9 mouse cellular contexts compared by ENCODE assay signal in the genomic region with DNA sequence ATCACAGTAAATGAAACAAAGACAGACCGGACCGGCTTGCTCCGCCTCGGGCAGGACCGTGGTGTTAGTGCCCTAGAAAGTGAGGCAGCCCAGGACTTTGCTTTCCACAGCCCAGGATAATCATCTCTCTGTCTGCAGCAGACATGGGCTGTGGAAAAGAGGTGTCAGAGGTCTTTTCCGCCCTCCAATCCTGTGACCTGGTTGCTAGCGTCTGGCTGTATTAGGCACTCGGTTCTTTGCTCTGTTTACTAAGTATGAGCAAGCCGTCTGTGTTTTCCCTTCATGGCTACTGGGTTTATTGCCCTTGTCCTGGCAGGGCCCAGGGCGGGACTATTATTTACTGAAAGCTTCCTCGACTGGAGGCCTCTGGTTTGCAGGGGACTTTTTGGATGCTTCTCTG.
DNase-seq lines count a peak whose midpoint lies in the region; ATAC-seq and TF ChIP-seq lines count a peak whose summit lies in the region.
"Had no signal": no experiment of that assay in that cellular context is flagged by ENCODE, and none has a peak within 500 bp of the region (broad histone marks: within the 10 kb centered on the region; RNA-seq: fewer than 3 reads in every experiment).

No protein-coding gene starts in this region.

- H3K36me3 ChIP-seq in E14TG2a.4 (ENCODE audit: insufficient read depth, low read length): no peaks in the 10 kb centered on the region
- no peaks in the 10 kb centered on the region for H3K36me3 ChIP-seq in heart, postnatal 0 days (replicated peaks; ENCODE audit: control insufficient read depth, insufficient read depth, low read length)
- no peaks in the 10 kb centered on the region for H3K36me3 ChIP-seq in liver, embryonic 13.5 days
- H3K36me3 ChIP-seq in thymus, adult 2 months (ENCODE audit: control insufficient read depth, insufficient read depth, low read length): no peaks in the 10 kb centered on the region

- TF ChIP-seq CTCF in E14TG2a.4 (conservative IDR thresholded peaks at IDR 0.05; ENCODE audit: low read length): no peak
- no peak for TF ChIP-seq CTCF in heart, postnatal 0 days (IDR thresholded peaks at IDR 0.05; ENCODE audit: low read depth)
- no peak for TF ChIP-seq CTCF in thymus, adult 2 months (IDR thresholded peaks at IDR 0.05; ENCODE audit: borderline replicate concordance, control insufficient read depth, extremely low read depth, insufficient read depth, low read length, poor library complexity)

- 35% methylated on average over 11 of the region's 11 CpGs for WGBS in heart, postnatal 0 days
- 42% methylated on average over 11 of the region's 11 CpGs for WGBS in liver, embryonic 13.5 days (ENCODE audit: insufficient replicate concordance)
- 79% methylated on average over 11 of the region's 11 CpGs for WGBS in thymus, adult 2 months

- H3K4me2 ChIP-seq in heart, postnatal 0 days (ENCODE audit: low read depth, low read length): peak overlapping the region; percentile 37; the same call in 1 of the 2 replicates
- peak overlapping the region; percentile 12; the same call in 1 of the 2 replicates for H3K4me2 ChIP-seq in liver, embryonic 13.5 days

- peak; percentile 53; the same call in 1 of the 2 replicates for ATAC-seq in heart, postnatal 0 days (ENCODE audit: insufficient read depth, low read depth)
- ATAC-seq in liver, embryonic 13.5 days (ENCODE audit: low read depth): no peak

- no peak for TF ChIP-seq EP300 in heart, postnatal 0 days (IDR thresholded peaks at IDR 0.05; ENCODE audit: low read depth)

- peaks cover 7% of the 10 kb centered on the region; the same call in 1 of the 2 replicates for H3K9me3 ChIP-seq in E14TG2a.4 (ENCODE audit: low read length)
- H3K9me3 ChIP-seq in heart, postnatal 0 days (replicated peaks; ENCODE audit: control insufficient read depth, low read length): no peaks in the 10 kb centered on the region; the same call in 1 of the 2 replicates
- no peaks in the 10 kb centered on the region for H3K9me3 ChIP-seq in liver, embryonic 13.5 days (replicated peaks)

- H3K4me1 ChIP-seq in E14TG2a.4 (replicated peaks; ENCODE audit: low read depth, low read length): no peaks in the 10 kb centered on the region
- H3K4me1 ChIP-seq in heart, postnatal 0 days (ENCODE audit: control insufficient read depth, insufficient read depth): peaks cover 8% of the 10 kb centered on the region; the same call in 1 of the 2 replicates
- H3K4me1 ChIP-seq in liver, embryonic 13.5 days (replicated peaks): 0 out of 2 replicates have a peak, but pooled peaks cover 4% of the 10 kb centered on the region
- H3K4me1 ChIP-seq in thymus, adult 2 months (replicated peaks; ENCODE audit: control insufficient read depth, insufficient read depth, low read length): peaks cover 3% of the 10 kb centered on the region; the same call in 1 of the 2 replicates

- peak; percentile 47 for DNase-seq in ZHBTc4 (ENCODE audit: low read depth, low spot score)
- peak; percentile 11 for DNase-seq in heart, postnatal 0 days (ENCODE audit: low spot score)
- no peak for DNase-seq in liver, embryonic 13.5 days
- DNase-seq in thymus, postnatal 4 days: no peak
- DNase-seq in cerebellum, postnatal 4 days (ENCODE audit: low spot score in 2 of 2): no peak
- DNase-seq in layer of hippocampus, adult 11-12 months (ENCODE audit: low spot score): no peak
- DNase-seq in thymus, adult 2 months: no peak

- 0 out of 2 replicates have a peak overlapping the region, but pooled peaks have one; percentile 30 for H3K9ac ChIP-seq in heart, postnatal 0 days (replicated peaks; ENCODE audit: low read depth, low read length)
- no peak overlapping the region for H3K9ac ChIP-seq in liver, embryonic 13.5 days
- H3K9ac ChIP-seq: liver, embryonic 14.5 days had no signal

- H3K4me3 ChIP-seq in E14TG2a.4 (replicated peaks; ENCODE audit: low read length): peak overlapping the region; percentile 26; the same call in 1 of the 2 replicates
- 0 out of 2 replicates have a peak overlapping the region, but pooled peaks have one; percentile 2 for H3K4me3 ChIP-seq in heart, postnatal 0 days (ENCODE audit: low read depth, low read length)
- no peak overlapping the region for H3K4me3 ChIP-seq in liver, embryonic 13.5 days (replicated peaks)
- no peak overlapping the region for H3K4me3 ChIP-seq in thymus, adult 2 months (ENCODE audit: control insufficient read depth, insufficient read depth, low read length)

- H3K27me3 ChIP-seq in E14TG2a.4 (ENCODE audit: insufficient read depth, low read length): no peaks in the 10 kb centered on the region
- H3K27me3 ChIP-seq in heart, postnatal 0 days (ENCODE audit: control insufficient read depth, insufficient read depth, low read length): no peaks in the 10 kb centered on the region
- no peaks in the 10 kb centered on the region for H3K27me3 ChIP-seq in liver, embryonic 13.5 days
- no peaks in the 10 kb centered on the region for H3K27me3 ChIP-seq in thymus, adult 2 months (ENCODE audit: control insufficient read depth, insufficient read depth, low read length)

- peak overlapping the region; percentile 70 for H3K27ac ChIP-seq in heart, postnatal 0 days (ENCODE audit: low read depth)
- H3K27ac ChIP-seq in liver, embryonic 13.5 days: no peak overlapping the region
- H3K27ac ChIP-seq in thymus, adult 2 months (ENCODE audit: control insufficient read depth, insufficient read depth, low read length): no peak overlapping the region
- H3K27ac ChIP-seq: liver, embryonic 14.5 days had no signal

- TF ChIP-seq POLR2A in thymus, adult 2 months (IDR thresholded peaks at IDR 0.05; ENCODE audit: control insufficient read depth, extremely low read depth, insufficient read depth, low read length, poor library complexity): no peak

Comparison
In these comparisons a context has a peak if more than half of its experiments do, and no peak if none do; other contexts are left out.
1. H3K4me3 ChIP-seq: peak in E14TG2a.4 (single experiment) and heart, postnatal 0 days (single experiment); none in liver, embryonic 13.5 days (single experiment) and thymus, adult 2 months (single experiment).
2. DNase-seq: peak in ZHBTc4 (single experiment) and heart, postnatal 0 days (single experiment); none in liver, embryonic 13.5 days (single experiment), thymus, postnatal 4 days (single experiment), cerebellum, postnatal 4 days (0 of 2), layer of hippocampus, adult 11-12 months (single experiment) and thymus, adult 2 months (single experiment).